Mouse (Mus musculus) ovary, postnatal 10 days (tissue): ENCODE results near the gene Tssk1.

Experiments
- DNase-seq: peaks from one replicate; pipeline ENCODE4 v3.0.0; 2022; ENCODE audit warnings: low spot score

Gene Tssk1

DNA sequence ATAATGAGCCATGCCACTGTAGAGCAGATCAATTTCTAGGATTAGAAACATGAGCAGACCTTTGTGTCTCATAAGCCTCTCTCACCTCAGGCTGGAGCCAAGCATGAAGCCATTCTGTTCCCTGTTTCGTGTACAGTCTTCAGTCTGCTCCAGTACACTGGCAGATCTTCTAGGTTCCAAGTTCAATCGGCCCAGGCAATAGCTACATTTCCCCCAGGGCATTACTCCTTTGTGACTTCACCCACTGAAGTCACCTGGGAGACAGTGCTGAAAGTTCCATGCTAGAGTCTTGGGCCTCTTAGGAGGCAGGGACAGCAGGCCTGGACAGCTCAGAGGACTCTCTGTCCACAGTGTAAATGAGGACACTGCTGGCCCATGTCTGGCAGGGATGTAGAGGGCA is at the start of gene Tssk1:
Tssk1 (plus strand) TSS at position 301 of the 400 bp plus-strand sequence.
- DNase-seq, result no peak

GRCm38 (mm10) chr16:17848431-17848830 is 45.6 kb upstream of the Tssk1 start:
- DNase-seq, result no peak

- no peak for DNase-seq
These were observed 45.1 kb upstream of the Tssk1 start for GRCm38 (mm10) chr16:17848928-17849327.

DNA sequence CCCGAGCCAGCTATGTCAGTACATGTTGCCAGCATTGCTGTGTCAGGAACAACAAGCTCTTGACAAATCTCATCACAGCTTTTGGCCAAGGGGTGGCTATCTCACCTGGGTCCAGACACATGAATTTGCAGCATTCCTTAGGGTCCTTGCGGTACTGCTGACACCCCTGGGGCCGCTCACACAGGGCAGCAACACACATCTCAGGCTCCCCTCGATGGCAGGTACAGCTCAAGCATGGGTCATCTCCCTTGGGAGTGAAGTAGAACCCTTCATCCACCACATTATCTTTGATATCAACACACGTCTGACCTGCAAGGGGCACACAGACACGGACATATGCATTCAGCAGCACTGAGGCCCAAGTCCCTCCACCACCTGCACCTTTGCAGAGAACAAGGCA is 44.5 kb upstream of the Tssk1 start:
- DNase-seq, result no peak

DNA sequence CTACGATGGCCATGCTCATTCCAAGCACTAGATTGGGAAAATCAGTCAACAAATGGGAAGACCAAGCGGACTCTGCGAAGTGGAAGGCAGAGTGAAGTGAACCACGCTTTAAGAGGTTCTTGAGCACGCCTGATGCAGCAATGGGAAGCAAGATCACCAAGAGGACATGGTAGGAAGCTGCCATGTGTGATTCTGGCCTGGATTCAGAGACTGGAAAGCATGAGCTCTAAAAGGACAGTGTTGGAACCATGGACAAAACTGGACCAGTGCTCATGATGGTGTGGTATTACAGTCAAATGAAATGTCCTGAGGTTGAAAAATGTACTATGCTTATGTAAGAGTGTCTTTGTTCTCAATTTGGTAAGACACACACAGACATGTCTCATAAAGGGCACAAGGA is 42.7 kb upstream of the Tssk1 start:
- DNase-seq, result no peak

DNA sequence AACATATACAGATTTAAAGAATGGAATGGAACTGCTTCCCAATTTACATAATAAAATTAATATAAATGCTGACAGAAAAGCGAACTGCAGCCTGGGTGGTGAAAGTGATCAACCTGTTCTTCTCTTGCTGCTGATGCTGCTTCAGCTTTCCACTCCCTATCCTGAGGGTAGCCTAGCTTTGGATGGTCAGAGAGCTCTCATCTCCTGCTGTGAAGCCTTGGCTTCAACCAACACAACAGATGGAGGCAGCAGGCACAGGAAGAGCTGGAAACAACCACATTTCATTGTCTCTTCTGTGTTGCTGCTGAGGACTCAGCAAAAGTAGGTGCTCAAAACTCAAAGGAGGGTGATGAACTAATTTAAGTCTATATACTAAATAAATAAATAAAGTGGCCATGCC is 42.2 kb upstream of the Tssk1 start:
- DNase-seq, result no peak

GRCm38 (mm10) chr16:17853263-17853662 is 40.8 kb upstream of the Tssk1 start:
- no peak for DNase-seq

GRCm38 (mm10) chr16:17857157-17857556 is 36.9 kb upstream of the Tssk1 start:
- no peak for DNase-seq

GRCm38 (mm10) chr16:17858592-17858991 is 35.4 kb upstream of the Tssk1 start:
- no peak for DNase-seq

DNA sequence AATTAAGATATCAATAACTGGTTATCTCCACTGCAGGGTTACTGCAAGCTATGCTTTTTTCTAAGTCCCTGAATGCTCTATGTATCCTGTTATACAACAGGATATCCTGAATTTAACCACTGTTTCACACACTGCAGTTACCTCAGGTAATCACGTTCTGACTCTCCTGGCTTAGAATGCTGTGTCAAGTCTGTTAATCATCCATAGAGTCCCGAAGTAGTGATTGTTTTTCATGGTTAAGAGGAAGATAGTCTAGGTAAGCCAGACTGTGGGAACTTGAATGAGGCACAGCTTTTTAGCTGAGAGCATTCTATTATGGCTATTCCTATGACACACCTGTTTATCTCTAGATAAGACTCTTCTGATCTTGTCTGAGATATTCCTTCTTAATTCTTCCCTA is 28.7 kb upstream of the Tssk1 start:
- no peak for DNase-seq

- DNase-seq, result no peak
These were observed 28.3 kb upstream of the Tssk1 start for GRCm38 (mm10) chr16:17865770-17866169.

GRCm38 (mm10) chr16:17871248-17871647 is 22.8 kb upstream of the Tssk1 start:
- DNase-seq, result no peak

DNA sequence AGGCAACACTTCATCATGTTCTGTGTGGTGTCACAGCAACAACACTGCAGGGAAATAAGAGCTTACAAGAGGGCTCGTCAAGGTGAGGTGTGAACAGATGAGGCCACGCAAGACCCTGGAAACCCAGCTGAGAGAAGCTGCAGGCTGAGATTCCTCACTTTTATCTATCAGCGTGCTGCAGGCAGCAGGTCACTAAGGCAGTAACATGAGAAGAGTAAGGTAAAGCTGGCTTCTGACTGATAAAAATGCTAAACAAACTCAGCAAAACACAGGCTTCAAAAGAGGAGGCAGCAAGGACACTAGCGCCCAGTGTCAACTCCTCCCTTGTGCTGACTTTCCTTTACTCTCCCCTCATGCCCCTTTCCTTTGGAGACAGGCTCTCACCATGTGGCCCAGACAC is 21.0 kb upstream of the Tssk1 start:
- no peak for DNase-seq

GRCm38 (mm10) chr16:17875174-17875573 is 18.8 kb upstream of the Tssk1 start:
- DNase-seq, result no peak

GRCm38 (mm10) chr16:17876096-17876495 is 17.9 kb upstream of the Tssk1 start:
- DNase-seq, result no peak

DNA sequence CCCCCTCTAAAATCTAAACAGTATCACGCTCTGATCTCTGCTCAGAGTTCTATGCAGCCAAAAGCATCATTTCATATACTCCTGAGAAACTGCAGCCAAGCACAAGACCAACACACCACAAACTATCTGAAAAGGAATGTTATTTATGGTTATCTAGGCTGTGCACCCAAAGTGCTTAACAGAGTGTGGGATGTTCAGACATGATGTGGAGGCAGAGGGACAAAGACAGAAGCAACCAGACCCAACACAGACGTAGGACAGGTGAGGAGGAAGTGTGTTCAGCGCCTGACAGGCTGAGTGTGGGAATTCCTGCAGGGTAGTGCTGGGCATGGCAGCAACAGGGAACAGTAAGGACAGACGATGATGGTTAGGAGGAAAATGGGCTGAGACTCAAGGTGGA is 14.5 kb upstream of the Tssk1 start:
- no peak for DNase-seq

GRCm38 (mm10) chr16:17882196-17882595 is 11.8 kb upstream of the Tssk1 start:
- DNase-seq, result no peak

DNA sequence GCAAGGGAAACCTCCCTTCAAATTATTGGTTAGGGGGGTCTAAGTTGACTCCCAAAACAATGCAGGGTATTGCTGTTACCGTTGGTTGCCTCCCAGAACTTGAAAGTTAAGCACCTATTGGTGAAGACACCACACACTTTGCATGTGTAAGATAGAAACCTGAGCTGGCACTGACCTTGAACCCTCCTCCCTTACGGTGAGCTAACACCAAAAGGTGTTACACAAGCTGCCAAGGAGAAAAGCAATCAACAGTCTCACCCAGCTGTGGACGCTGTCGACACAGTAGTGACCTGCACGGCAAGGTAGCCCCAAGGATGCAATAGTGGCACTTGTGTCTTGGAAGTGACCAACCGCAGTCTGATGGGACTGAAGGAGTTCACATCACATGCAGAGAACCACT is 9.9 kb upstream of the Tssk1 start:
- DNase-seq, result no peak

DNA sequence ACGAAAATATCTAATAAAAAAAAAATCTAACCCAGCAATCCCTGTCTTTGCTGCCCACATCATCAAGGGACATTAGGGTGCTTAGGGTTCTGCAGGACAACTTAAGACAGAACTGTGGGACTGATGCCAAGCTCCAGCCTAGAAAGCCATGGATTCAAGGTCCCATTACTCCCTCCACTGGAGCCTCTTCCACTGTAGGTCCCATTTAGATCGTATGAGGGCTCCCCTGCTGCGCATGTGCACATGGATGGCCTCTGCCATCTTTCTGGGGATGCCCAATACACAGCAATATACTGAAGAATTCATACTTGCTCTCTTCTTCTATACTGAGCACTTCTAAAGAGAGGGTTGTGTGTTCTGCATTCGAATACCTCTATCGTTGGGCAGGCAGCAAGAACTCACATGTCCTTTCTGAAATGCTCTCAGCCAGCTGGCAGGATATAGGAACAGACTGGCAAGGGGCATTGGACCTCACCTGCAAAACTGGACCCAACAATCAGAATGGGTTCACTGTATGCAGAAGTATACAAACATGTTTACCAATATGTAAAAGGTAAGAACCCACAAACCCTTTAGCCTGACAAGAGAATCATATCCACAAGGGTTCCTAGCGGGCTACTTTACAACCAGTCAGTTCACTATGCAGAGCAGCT is 4.2 kb upstream of the Tssk1 start:
- no peak for DNase-seq

- DNase-seq, result no peak
These were observed 3.7 kb upstream of the Tssk1 start for GRCm38 (mm10) chr16:17890342-17890727.

GRCm38 (mm10) chr16:17890917-17891566 is 3.0 kb upstream of the Tssk1 start:
- peak; percentile 45 for DNase-seq

GRCm38 (mm10) chr16:17891567-17891959 is 2.5 kb upstream of the Tssk1 start, which contains the start of gene Gm20518:
Gm20518 (minus strand) TSS chr16:17891671.
- DNase-seq, result peak; percentile 92

- DNase-seq, result no peak
These were observed 1.4 kb upstream of the Tssk1 start for GRCm38 (mm10) chr16:17892606-17893005.

DNA sequence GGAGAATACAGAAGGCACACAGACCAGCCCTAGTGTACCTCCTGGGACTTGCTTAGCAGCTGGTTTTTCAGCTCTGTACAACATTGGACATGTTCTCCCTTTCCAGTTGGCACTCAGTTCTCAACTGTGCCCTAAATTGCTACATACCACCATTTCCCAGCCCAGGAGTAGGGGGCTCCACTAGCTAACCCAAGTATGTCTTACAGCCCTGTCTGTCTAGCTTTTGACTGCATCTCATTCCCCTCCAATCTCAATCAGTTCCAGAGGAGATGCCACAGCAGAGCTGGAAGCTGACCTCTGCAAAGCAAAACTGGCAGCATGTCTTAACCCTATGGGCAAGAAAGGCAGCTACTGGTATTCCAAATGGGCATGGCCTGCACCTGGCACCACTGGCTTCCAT is 2.1 kb downstream of the Tssk1 start:
- DNase-seq, result no peak
